Mouse (Mus musculus) adrenal gland, postnatal 4 days (tissue): Measurements from ENCODE around the gene Rdh5. TPM values are rescaled to one million over a fixed set of nuclear protein-coding genes. Genes with fewer than 3 reads are reported as not detected.

Experiments used
- DNase-seq, 2 experiments: peaks; one replicate each; pipeline ENCODE4 v3.0.0; 2021 to 2022; ENCODE audit warnings: low spot score in 2 of 2, mixed read lengths in 2 of 2
- long read RNA-seq, 2 experiments: library from polyadenylated mRNA; stranded (forward); transcript quantifications; one replicate each; pipeline ENCODE4 v2.0.0; 2021
- total RNA-seq, 2 experiments: library from RNA; stranded (reverse); gene quantifications; 2 replicates each; pipeline ENCODE4 v1.2.3; 2021

Rdh5 gene
- 10 to 100 TPM; 13.5 to 24.2 TPM for total RNA-seq
- long read RNA-seq, experiment 1, partial matches to known transcripts, result 1 of 7 reads
- long read RNA-seq, experiment 1, other reads (novel, unspliced or antisense), result 6 of 7 reads
- long read RNA-seq, experiment 2, partial matches to known transcripts, result 0 of 5 reads
- long read RNA-seq, experiment 2, other reads (novel, unspliced or antisense), result 5 of 5 reads

- no peak for DNase-seq
Observed at GRCm38 (mm10) chr10:128922822-128923012, at the start of gene Rdh5. Rdh5 (minus strand) TSS chr10:128922888.

GRCm38 (mm10) chr10:128970740-128971250 is 48.1 kb upstream of the Rdh5 start:
- DNase-seq, result no peak

- no peak for DNase-seq
Observed at GRCm38 (mm10) chr10:128968341-128968749, 45.7 kb upstream of the Rdh5 start.

- no peak for DNase-seq
Observed at GRCm38 (mm10) chr10:128965871-128966270, 43.2 kb upstream of the Rdh5 start.

GRCm38 (mm10) chr10:128964961-128965360 is 42.3 kb upstream of the Rdh5 start:
- no peak for DNase-seq

GRCm38 (mm10) chr10:128960590-128961584 is 38.2 kb upstream of the Rdh5 start, which contains the start of gene Mettl7b:
Mettl7b (minus strand) TSS chr10:128960988.
- DNase-seq, result no peak

GRCm38 (mm10) chr10:128960142-128960541 is 37.5 kb upstream of the Rdh5 start:
- DNase-seq, result no peak

- no peak for DNase-seq
Observed at GRCm38 (mm10) chr10:128958340-128958739, 35.7 kb upstream of the Rdh5 start.

GRCm38 (mm10) chr10:128950208-128950887 is 27.7 kb upstream of the Rdh5 start:
- DNase-seq, result no peak

GRCm38 (mm10) chr10:128947496-128947895 is 24.8 kb upstream of the Rdh5 start:
- no peak for DNase-seq

- DNase-seq, result no peak
Observed at GRCm38 (mm10) chr10:128945675-128946074, 23.0 kb upstream of the Rdh5 start.

- no peak for DNase-seq
Observed at GRCm38 (mm10) chr10:128940475-128941061, 17.9 kb upstream of the Rdh5 start.

- DNase-seq, result no peak
Observed at GRCm38 (mm10) chr10:128938974-128939373, 16.3 kb upstream of the Rdh5 start.

- DNase-seq, result no peak
Observed at GRCm38 (mm10) chr10:128938457-128938856, 15.8 kb upstream of the Rdh5 start.

- DNase-seq, result no peak
Observed at GRCm38 (mm10) chr10:128937756-128938390, 15.2 kb upstream of the Rdh5 start.

GRCm38 (mm10) chr10:128935826-128936440 is 13.2 kb upstream of the Rdh5 start:
- no peak for DNase-seq

GRCm38 (mm10) chr10:128934997-128935787 is 12.5 kb upstream of the Rdh5 start:
- no peak for DNase-seq

- DNase-seq, result no peak
Observed at GRCm38 (mm10) chr10:128933976-128934721, 11.5 kb upstream of the Rdh5 start.

- DNase-seq, result no peak
Observed at GRCm38 (mm10) chr10:128933574-128933973, 10.9 kb upstream of the Rdh5 start, which contains the start of gene Itga7. Itga7 (plus strand) TSS chr10:128933818.
